Mouse (Mus musculus) CD4-positive, CD25-positive, alpha-beta regulatory T cell, adult 2 months (primary cell): ENCODE data around the gene Grb10.

ENCODE experiments used
- DNase-seq: peaks from one replicate; pipeline ENCODE4 v3.0.0-alpha.2; 2012; ENCODE audit warnings: low read depth, low spot score

Grb10 gene

DNA sequence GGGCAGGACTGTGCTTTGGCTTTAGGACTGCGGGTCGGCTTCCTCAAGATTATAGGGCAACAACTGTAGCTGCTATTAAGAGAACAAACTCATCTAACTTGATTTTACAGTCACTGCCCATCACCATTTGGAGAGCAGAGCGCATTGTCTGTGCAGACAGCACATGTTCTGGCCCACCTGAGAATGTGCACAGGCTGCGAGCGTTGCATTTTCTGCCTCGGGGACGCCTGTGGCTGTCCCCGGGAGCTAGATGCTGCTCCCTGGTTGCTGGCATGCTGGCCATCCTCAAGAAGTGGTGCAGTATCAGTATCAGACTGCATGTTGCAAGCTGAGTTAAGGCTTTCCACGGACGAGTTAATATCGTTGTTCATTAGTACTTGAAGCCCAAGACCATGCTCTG, 68.2 kb downstream of the Grb10 start:
- DNase-seq, result no peak

DNA sequence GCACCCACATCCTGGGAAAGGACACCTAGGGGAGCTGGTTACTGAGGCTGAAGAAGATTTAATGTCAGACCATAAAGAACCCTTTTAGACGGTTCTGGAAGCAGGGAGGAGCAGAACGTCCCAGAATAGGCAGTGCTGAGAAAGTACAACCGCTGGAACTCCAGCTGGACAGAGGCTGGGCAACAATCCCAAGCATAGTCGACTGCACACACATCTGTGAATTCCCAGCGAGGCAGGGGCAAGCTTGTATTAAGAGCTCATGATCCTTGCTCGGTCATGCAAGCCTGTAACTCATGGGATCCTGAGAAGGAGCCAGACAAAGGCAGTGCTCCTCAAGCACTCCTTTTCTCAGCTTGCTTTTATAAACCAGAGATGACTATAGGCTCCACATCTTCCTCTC, 69.7 kb downstream of the Grb10 start:
- no peak for DNase-seq

DNA sequence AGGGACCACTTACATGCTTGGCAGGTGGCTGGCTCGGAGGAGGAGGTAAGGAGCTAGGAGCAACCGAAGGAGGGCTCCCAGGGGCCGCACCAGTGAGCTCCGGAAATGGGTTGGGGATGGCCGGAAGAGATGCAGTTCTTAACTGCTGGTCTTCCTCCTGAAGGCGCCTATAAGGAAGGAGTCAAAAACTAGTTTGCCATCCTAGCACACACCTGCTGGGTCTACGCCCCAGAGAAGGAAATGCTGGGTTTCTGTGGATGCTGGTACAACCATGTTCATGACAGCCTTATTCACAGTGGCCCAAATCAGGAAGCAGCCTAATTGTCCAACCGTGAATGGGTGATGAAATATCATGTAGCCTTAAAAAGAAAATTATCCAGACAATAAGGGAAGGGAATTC, 71.0 kb downstream of the Grb10 start:
- no peak for DNase-seq

DNA sequence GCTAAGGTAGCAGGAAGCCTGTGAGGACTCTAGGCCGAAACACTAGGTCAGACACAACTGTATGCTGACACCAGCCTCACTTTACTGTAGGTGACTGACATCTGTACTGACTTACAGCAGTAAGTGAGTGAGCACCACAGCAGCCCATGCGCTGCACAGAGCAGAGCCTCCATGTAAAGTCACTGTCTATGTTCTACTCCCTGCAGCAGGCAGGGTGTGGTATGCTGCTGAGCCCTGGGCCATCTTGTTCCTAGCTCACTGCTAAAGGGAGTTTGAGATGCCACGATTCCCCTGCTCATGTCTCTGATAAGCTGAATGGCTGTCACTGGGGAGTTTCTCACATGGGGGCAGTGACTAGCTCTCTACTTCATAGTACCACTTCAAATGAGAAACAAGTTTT, 72.3 kb downstream of the Grb10 start:
- DNase-seq, result no peak

DNA sequence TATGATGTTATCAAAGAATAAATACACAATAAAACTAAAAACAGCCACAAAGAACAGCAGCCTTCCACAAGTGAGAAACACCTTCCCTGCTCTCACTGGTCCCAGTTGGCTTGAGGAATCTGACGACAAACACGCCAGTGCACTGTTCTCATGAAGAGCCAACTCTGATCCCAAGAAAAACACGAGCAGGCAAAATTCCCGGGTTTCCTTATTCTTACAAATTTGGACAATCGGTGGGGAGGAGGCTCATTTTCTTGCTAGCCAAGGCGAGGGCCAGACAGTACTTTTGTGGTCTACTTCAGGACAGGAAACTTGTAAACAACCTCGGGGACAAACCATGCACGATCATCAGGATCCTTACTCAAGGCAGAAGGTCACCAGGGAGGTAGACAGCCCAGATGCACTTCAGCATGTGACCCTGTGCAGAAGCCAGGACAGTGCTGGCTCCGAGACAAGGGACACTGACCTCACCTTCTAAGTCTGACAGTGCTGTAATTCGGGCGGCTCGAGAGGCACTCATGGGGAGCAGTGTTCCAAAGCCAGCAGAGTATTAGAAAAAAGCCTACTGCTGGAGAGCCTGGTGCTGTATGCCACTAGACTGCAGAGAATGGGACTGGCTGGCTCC, 72.9 kb downstream of the Grb10 start:
- DNase-seq, result no peak

DNA sequence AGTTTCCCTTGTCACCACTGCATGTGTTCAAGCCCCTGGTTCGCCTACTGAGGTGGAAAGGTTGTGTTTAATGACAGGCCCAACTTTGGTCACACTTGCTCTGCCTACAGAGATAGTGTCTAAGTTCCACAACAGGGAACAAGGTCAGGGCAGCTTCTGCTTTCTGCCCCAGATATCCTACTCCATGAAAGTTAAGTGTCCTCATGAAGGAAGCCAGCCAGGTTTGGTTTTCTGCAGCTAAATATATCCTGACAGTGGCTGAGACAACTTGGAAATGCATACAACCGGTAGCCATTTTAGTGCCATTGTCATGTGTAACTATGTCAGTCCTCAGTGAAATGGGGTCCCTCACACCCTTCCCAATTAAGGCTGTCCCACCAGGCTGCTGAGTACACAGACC, 73.8 kb downstream of the Grb10 start:
- no peak for DNase-seq

DNA sequence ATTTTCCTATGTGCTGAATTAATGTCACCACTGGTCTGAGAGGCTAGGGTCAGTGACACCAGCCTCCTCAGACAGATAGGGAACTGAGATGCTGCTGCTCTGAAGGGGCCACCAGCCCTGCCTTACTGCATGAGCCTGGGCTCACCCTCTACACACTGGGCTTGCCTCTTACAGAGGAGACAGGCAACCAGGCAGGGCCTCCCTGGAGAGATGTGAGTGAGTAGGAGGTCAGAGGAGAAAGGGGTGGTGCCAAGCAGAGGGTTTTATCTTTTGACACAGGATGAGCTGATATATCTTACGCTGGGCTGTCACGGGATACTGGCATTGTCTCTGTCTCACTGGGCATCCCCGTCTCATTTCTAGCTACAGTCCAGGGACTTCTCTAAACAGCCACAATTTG, 74.9 kb downstream of the Grb10 start:
- no peak for DNase-seq

DNA sequence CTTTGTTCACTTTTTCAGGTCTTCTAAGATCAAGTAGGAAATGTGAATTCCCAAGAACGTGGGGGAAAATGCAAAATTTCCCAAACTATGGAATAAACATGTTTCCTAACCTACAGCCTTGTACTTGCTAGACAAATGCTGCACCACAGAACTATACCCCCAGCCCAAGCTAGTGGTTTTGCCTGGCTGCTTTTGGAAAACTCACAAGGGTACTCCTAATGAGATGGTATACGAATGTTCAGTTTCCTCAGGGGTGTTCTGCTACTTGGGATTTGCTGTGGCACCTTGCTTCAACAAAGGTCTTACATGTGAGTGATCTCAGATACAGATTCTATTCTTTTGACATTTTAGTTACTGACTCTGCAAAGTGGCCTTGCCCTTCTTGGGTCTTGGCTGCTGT, 75.4 kb downstream of the Grb10 start:
- no peak for DNase-seq

DNA sequence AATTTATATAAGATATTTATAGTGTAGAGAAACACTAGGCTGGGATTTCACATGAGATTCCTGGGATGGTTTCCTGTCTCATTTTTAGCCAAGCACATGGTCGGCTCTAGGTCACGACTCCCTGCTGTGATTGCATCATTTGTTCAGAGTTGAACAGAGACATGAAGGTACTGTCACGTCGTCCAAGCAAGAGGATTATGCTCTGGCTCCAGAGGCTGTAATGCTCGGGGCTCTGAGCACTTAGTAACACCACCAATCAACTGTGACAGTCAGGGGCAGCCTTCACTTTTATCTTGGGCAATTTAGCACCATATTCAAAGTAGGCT, 75.9 kb downstream of the Grb10 start:
- DNase-seq, result no peak

DNA sequence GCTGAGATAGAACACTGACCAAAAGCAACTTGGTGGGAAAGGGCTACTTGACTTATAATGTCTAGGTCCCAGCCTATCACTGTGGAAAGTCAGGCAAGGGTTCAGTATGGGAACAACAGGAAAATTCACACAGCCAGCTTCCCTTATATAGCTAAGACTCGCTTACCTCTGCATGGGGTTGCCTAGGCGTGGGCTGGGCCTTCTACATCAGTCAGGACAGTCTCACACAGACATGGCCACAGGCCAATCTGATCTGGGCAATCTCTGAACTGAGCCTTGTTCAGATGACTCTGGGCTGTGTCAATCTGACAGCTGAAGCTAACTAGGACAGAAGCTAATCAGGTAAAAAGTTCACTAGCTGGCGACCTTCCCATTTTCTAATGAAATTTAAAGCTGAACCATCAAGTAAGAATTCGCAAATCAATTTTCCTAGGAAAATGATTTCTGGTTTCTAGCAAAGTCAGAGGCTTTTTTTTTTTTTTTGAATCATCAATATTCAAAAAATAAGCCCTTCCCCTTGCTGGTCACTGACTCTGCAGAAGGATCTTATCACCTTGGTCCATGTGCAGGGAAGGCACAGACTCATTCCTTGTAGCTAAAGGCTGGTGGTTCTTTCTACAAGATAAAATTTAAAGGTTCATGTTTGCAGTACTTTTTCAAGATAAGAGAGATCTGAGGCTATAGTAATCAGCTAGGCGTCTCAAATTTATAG, 76.4 kb downstream of the Grb10 start:
- no peak for DNase-seq

DNA sequence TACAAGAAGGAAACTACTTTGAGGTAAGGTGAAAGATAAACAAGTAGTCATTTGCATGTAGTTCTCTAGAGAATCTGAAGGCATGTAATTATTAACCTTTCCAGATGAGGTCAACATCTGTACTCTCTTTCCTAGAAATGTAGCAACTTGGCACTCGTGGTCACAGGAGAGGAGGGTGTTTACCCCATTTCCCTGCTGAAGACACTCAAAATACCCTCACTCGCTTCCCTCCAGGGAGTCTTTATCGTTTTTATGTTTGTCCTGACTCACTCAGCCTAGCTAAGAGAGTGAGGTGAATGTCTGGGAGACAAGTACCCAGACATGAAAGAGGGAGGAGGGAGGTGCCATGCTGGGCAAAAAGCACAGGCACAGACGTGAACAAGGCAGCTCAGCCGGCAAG, 77.6 kb downstream of the Grb10 start:
- DNase-seq, result no peak

DNA sequence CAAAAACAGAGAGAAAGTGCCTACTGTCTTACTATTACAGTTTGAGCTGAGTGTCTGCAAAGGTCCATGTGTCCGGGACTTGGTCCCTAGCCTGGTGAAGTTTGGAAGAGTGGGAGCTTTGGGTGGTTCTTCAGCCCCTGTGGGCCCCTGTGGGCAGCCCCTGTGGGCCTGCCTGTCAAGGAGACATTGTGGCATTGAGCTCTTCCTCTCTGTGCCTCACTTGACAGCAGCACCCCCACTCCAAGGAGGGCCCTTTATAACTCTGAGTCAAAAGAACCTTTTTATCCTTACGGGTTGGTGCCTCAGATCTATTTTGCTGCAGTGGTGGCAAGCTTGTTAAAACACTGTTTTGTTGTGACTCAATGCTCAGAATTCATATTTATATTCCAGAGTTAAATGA, 78.3 kb downstream of the Grb10 start:
- DNase-seq, result no peak

DNA sequence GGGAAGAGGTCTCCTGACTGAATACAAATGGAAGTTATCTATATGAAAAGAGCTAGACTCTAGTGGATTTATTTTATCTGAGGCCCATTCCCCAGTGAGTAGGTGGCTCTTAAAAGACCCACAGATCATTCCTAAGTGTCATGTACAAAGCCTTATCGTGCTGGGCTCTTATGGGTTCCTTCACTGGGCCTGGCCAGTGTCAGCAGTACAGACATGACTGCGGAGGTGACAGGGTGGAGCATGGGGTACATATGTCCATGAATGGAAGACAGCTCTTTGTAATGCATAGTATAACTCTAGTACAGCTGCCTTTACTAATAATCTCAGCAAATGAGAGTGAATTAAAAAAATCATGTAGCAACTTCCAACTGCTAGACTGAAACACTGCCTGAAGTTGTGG, 80.0 kb downstream of the Grb10 start:
- DNase-seq, result no peak

DNA sequence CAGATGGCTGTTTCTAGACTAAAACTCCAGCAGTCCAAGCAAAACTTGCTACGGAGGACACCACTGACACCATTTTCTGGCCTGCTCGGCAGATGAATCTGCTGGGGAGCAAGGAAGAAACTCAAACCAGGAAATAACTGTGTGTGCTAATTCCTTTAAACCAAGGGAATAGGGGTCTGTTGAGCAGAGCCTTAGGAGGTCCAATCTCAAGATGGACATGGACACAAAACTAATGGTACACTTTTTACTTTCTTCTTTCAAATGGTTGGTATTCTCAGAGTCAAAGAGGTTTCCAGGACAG, 80.5 kb downstream of the Grb10 start:
- DNase-seq, result no peak

DNA sequence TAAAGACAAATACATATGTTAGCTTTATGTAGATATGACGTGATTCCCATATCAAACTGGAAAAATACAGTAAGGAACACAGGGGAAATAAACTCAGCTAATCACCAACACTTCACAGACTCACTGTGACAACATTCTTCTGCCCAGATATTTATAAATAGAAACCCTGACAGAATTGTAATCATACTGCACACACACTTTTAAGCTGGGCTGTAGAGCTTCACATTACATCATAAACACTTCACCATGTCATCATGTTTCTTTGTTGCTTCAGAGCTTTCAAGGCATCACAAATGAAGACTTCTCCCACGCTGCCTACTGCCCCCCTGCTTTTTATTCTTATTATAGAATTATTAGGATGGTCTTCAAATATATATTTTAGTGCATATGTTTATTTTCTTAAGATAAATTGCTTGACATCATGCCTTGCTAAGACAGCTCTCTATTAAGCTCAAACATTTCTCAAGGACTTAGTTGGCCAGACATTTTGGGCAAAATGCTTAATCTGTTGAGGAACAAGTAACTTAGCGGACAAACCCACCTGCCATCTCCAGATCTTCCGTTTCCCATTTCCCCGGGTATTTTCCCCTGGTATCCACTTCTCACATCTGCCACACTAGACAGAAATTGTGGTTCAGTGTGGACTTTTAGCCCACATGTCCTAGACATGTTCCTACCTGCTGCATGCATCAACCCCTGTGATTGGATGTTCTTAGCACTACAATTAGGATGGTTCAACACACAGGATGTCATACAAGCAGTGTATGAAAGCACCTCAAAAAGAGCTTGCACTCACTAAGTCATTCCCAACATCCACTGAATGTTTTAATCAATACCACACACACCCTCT, 81.0 kb downstream of the Grb10 start:
- no peak for DNase-seq

DNA sequence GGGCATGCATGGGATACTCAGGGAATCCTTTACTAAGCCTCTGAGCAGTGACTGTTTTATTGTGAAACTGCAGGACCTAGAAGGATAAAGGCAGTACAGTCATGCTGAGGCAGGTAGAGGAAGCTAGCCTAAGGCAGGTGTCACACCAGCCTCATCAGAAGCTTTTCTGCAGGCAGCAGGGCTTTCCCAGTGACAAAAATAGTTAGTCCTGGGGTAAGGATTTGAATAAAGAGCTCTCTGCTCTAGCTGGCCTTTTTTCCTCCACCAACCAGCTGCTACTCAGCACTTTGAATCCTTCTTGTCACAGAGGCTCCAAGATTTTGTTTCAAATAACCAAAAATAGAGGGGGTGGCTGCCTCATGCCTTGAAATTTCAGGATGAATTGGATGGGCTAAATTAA, 82.7 kb downstream of the Grb10 start:
- DNase-seq, result no peak

DNA sequence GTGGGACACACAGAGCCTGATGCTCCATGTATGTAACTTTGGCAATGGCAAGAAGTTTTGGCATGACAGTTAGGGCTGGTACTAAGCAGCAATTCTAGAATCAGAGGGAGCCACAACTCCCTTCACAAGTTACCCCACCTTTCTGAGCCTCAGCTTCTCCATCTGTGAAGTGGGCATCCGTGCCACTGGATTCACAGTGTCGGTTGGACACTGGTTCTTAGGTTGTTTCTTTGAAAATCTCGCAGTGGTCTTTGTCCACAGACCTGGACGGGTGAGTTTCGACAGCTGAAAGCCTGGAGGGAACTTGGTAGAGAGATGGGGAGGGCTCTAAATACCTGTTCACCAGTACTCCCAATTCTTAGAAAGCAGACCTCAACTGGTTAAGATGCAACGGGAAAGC, 83.9 kb downstream of the Grb10 start:
- DNase-seq, result no peak

DNA sequence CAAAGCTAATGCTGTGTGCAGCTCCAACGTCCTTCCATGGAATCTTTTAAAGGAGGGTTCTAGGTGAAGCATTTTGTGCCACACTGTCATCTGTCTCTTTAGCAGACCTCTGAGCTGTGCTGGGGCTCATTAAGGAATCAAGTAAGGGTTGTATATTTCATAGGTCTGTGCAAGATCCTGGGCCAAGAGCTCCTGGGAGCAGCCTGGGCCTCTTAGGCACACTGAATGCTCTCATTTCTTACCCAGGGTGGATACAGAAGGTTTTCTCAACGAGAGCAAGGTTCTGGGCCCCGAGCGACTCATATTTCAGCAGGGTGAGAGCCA, 84.4 kb downstream of the Grb10 start:
- no peak for DNase-seq

DNA sequence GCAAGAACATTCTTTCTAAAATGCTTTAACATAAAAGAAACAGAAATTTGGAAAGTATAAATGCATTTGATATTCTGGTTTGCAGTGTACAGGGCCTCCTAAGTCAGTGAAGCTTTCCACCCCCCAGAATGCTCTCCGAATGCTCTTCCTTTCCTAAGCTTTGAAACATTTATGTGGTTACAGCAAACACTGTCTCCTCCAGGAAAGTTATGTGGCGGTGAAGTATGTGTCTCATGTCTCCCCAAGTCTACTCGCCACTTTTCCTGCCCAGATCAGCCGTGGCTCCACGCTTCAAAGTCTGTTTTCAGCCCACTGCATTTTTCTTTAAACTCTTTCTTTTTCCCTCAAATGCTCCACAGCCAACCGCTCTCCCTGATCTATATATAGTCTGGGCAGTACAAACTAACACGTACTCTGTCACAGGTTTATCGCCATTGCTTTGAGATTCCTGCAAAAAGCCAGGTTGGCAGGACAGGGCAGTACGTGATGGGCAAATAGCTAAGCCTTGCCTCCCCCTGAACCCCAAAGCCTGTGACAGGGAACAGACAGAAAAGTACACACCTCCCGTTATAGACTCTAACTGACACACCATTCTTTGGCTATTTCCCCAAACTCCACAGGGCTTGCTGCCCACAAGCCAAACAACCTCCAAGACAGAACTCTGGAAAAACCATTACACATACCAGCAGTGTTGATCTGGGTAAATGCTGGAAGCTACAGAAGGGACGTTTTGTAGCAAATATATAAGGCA, 84.9 kb downstream of the Grb10 start:
- no peak for DNase-seq

DNA sequence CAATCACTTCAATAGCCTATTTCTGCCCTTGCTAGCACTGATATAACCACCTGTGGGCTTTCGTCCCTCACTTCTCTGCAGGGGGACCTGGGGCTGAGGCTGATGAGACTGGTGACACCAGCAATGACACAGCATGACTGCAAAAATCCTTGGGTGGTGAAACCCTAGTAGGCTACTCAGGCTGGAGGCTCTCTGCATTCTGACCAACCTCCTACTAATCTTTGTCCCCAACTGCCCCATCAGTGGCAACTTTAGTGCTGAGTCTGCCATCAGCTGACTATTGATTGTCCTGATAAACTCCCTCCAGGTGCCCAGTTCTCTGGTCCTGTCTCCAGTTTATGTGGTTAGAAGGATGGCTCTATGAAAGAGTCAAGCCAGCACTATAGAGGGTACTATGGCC, 85.9 kb downstream of the Grb10 start:
- no peak for DNase-seq

DNA sequence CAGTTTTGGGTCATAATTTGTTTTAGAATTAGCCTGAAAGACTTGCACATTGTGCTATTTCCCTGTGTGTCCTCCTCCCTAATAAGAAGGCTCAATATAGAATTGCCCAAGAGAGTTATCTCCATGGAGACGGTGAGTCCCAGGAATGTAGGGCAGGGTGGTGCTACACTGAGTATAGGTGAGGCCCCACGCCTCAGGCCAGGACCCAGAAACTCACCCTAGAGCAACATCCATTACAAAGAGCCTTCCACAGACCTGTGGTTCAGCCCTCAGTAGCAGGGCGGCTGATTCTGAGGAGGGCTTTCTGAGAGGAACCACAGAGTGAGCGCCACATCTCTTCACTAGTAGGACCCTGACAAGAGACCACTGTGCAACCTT, 89.5 kb downstream of the Grb10 start:
- no peak for DNase-seq

DNA sequence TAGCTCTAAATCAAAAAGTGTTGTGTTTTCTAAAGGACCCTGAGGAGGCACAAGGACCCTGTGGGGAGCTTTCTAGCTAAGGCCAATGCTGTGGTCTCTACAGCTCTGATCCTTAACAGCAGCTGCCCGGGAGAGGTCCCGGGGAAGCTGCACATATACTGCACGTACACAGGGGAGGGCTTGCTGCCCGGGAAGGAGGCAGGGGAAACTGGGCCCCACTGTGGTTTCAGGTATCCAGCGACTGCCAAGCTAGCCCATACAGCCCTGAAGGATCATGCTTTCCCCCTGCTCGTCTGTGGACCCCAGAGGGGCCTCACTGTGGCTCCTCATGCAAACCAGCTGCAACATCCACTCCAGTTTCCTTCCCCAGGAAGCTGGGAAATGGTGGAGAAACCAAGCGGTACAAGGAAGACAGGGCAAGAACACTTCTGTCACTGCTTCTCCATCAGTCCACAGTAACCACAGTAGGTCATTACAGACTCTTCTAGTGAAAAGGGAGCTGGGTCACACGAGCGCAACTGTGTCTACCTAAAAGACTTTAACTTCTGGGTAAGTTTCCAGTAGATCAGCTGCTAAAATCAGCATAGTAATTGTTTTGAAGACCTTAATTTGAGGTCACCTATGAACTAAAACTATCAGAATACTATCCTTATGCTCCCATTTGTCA, 90.0 kb downstream of the Grb10 start:
- DNase-seq, result no peak
